In the genomic region with DNA sequence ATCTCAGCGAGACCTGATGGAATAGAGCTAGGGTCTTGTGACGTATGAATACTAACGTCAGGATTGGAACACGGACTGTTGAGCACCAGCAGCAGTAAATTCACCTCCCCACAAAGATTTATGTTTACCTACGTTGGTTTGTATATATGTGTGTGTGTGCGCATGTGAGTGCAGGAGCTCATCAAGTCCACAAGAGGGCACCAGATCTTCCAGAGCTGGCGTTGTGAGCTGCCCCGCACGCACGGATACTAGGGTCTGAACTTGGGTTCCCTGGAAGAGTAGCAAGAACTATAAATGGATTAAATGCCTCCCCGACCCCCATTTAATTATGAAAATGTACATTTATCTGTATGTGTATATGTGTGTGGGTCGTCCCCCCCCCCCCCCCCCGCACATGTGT, we compare ENCODE assay signal across 23 mouse cellular contexts. TPM values are rescaled to one million over a fixed set of nuclear protein-coding genes. Genes with fewer than 3 reads are reported as not detected.
DNase-seq lines count a peak whose midpoint lies in the region; ATAC-seq and TF ChIP-seq lines count a peak whose summit lies in the region.
"Had no signal": no experiment of that assay in that cellular context is flagged by ENCODE, and none has a peak within 500 bp of the region (broad histone marks: within the 10 kb centered on the region; RNA-seq: fewer than 3 reads in every experiment).

No protein-coding gene starts in this region.

- no peak for DNase-seq in liver, postnatal 0 days
- DNase-seq in liver: no peak
- DNase-seq in R1 (ENCODE audit: low read depth, low spot score): peak; percentile 71
- no peak for DNase-seq in embryo, embryonic 10.5 days (ENCODE audit: low spot score)
- DNase-seq in urinary bladder, postnatal 25 days (ENCODE audit: low spot score): no peak
- DNase-seq: cerebellum, postnatal 10 days; gastrocnemius, postnatal 14 days; heart, postnatal 4 days; lung, postnatal 10 days; right cerebral cortex, postnatal 25 days; thymus, postnatal 36 days had no signal

- no peak overlapping the region for H3K9ac ChIP-seq in intestine, postnatal 0 days (ENCODE audit: low read depth, low read length)
- no peak overlapping the region for H3K9ac ChIP-seq in intestine, embryonic 16.5 days (ENCODE audit: low read depth, low read length)
- no peak overlapping the region for H3K9ac ChIP-seq in liver, postnatal 0 days (replicated peaks)
- no peak overlapping the region for H3K9ac ChIP-seq in ES-Bruce4 (ENCODE audit: low read depth, poor library complexity, severe bottlenecking)
- H3K9ac ChIP-seq: embryonic facial prominence, embryonic 15.5 days; neural tube, embryonic 15.5 days had no signal

- no peak overlapping the region for H3K27ac ChIP-seq in intestine, postnatal 0 days (ENCODE audit: low read depth, low read length)
- no peak overlapping the region for H3K27ac ChIP-seq in intestine, embryonic 16.5 days (ENCODE audit: low read length)
- H3K27ac ChIP-seq in liver, postnatal 0 days (ENCODE audit: low read depth): no peak overlapping the region
- no peak overlapping the region for H3K27ac ChIP-seq in ES-Bruce4 (ENCODE audit: insufficient read depth, low read length)
- H3K27ac ChIP-seq: heart, embryonic 10.5 days; neural tube, embryonic 15.5 days had no signal

- no peaks in the 10 kb centered on the region for H3K36me3 ChIP-seq in intestine, postnatal 0 days (ENCODE audit: control insufficient read depth, insufficient read depth)
- H3K36me3 ChIP-seq in intestine, embryonic 16.5 days (ENCODE audit: control insufficient read depth, insufficient read depth, low read length): no peaks in the 10 kb centered on the region
- H3K36me3 ChIP-seq in liver, postnatal 0 days (replicated peaks; ENCODE audit: insufficient read depth, low read length): no peaks in the 10 kb centered on the region
- H3K36me3 ChIP-seq in ES-Bruce4 (ENCODE audit: control insufficient read depth, insufficient read depth, low read length, poor library complexity, severe bottlenecking): no peaks in the 10 kb centered on the region
- H3K36me3 ChIP-seq: embryonic facial prominence, embryonic 15.5 days; heart, embryonic 10.5 days; neural tube, embryonic 15.5 days had no signal

- no peak for TF ChIP-seq EP300 in liver, postnatal 0 days (IDR thresholded peaks at IDR 0.05; ENCODE audit: low read depth)
- no peak for TF ChIP-seq EP300 in ES-Bruce4 (IDR thresholded peaks at IDR 0.05; ENCODE audit: insufficient read depth, low read depth, low read length)

- TF ChIP-seq POLR2A in ES-Bruce4 (IDR thresholded peaks at IDR 0.05; ENCODE audit: insufficient read depth, low read length): no peak

- no peak for ATAC-seq in intestine, postnatal 0 days
- no peak for ATAC-seq in intestine, embryonic 16.5 days
- ATAC-seq in liver, postnatal 0 days: no peak
- ATAC-seq: Patski had no signal

- no peak overlapping the region for H3K4me2 ChIP-seq in intestine, postnatal 0 days (replicated peaks; ENCODE audit: low read depth)
- no peak overlapping the region for H3K4me2 ChIP-seq in intestine, embryonic 16.5 days (ENCODE audit: low read depth, low read length)
- H3K4me2 ChIP-seq in liver, postnatal 0 days (ENCODE audit: low read depth, low read length): no peak overlapping the region
- H3K4me2 ChIP-seq: embryonic facial prominence, embryonic 15.5 days; neural tube, embryonic 15.5 days had no signal

- 0 out of 2 replicates have a peak, but pooled peaks have one; percentile 28 for TF ChIP-seq CTCF in intestine, postnatal 0 days (IDR thresholded peaks at IDR 0.05; ENCODE audit: low read depth)
- peak; percentile 39; the same call in 1 of the 2 replicates for TF ChIP-seq CTCF in liver, postnatal 0 days (IDR thresholded peaks at IDR 0.05; ENCODE audit: low read depth)
- TF ChIP-seq CTCF in ES-Bruce4 (IDR thresholded peaks at IDR 0.05; ENCODE audit: low read depth, low read length): peak; percentile 25

- no peaks in the 10 kb centered on the region for H3K27me3 ChIP-seq in intestine, postnatal 0 days (replicated peaks; ENCODE audit: control insufficient read depth, insufficient read depth, low read length)
- no peaks in the 10 kb centered on the region for H3K27me3 ChIP-seq in intestine, embryonic 16.5 days (replicated peaks; ENCODE audit: control insufficient read depth, insufficient read depth, low read length)
- H3K27me3 ChIP-seq in liver, postnatal 0 days (ENCODE audit: insufficient read depth, low read length): no peaks in the 10 kb centered on the region
- H3K27me3 ChIP-seq in ES-Bruce4 (ENCODE audit: control insufficient read depth, insufficient read depth, low read length, poor library complexity, severe bottlenecking): no peaks in the 10 kb centered on the region
- H3K27me3 ChIP-seq: CH12.LX; embryonic facial prominence, embryonic 15.5 days; megakaryocyte, embryonic 14.5 days; neural tube, embryonic 15.5 days; Patski had no signal

- no peaks in the 10 kb centered on the region; the same call in 1 of the 2 replicates for H3K4me1 ChIP-seq in intestine, postnatal 0 days (replicated peaks; ENCODE audit: control insufficient read depth, insufficient read depth, low read length)
- peaks cover 14% of the 10 kb centered on the region for H3K4me1 ChIP-seq in intestine, embryonic 16.5 days (ENCODE audit: control insufficient read depth, insufficient read depth, low read length)
- peaks cover 31% of the 10 kb centered on the region for H3K4me1 ChIP-seq in liver, postnatal 0 days (ENCODE audit: insufficient read depth)
- no peaks in the 10 kb centered on the region for H3K4me1 ChIP-seq in ES-Bruce4 (ENCODE audit: control insufficient read depth, insufficient read depth, low read length)

- no peaks in the 10 kb centered on the region for H3K9me3 ChIP-seq in intestine, postnatal 0 days (ENCODE audit: control insufficient read depth)
- peaks cover 4% of the 10 kb centered on the region; the same call in 1 of the 2 replicates for H3K9me3 ChIP-seq in intestine, embryonic 16.5 days (ENCODE audit: control insufficient read depth, low read length)
- H3K9me3 ChIP-seq in liver, postnatal 0 days (ENCODE audit: low read length): no peaks in the 10 kb centered on the region
- H3K9me3 ChIP-seq in ES-Bruce4 (replicated peaks; ENCODE audit: control insufficient read depth, insufficient read depth, low read length, poor library complexity, severe bottlenecking): no peaks in the 10 kb centered on the region
- H3K9me3 ChIP-seq: embryonic facial prominence, embryonic 15.5 days; heart, embryonic 10.5 days; neural tube, embryonic 15.5 days had no signal

- 96% methylated on average over 12 of the region's 13 CpGs for WGBS in intestine, postnatal 0 days
- WGBS in intestine, embryonic 16.5 days: 94% methylated on average over 12 of the region's 13 CpGs
- 95% methylated on average over 11 of the region's 13 CpGs for WGBS in liver, postnatal 0 days (ENCODE audit: insufficient replicate concordance)

- no peak overlapping the region for H3K4me3 ChIP-seq in intestine, postnatal 0 days (ENCODE audit: low read depth, low read length)
- no peak overlapping the region for H3K4me3 ChIP-seq in intestine, embryonic 16.5 days (ENCODE audit: low read length)
- no peak overlapping the region for H3K4me3 ChIP-seq in liver, postnatal 0 days (ENCODE audit: low read depth, low read length)
- no peak overlapping the region for H3K4me3 ChIP-seq in ES-Bruce4 (ENCODE audit: low read depth, low read length)
- H3K4me3 ChIP-seq: embryonic facial prominence, embryonic 15.5 days; heart, embryonic 10.5 days; neural tube, embryonic 15.5 days had no signal

RNA-seq across cellular contexts. Expression of a gene that starts 12.3 kb away (rescaled TPM):
- 3.2 and 4.2 TPM in 2 replicates for polyA plus RNA-seq in intestine, postnatal 0 days (2015; fragmentation: Nextera tagmentation; extraction: Ambion mirVana)
- polyA plus RNA-seq in intestine, embryonic 16.5 days (2015; fragmentation: Nextera tagmentation; extraction: Ambion mirVana): 10.4 and 10.9 TPM in 2 replicates
- 12.0 and 12.8 TPM in 2 replicates for polyA plus RNA-seq in liver, postnatal 0 days (2015; fragmentation: Nextera tagmentation; extraction: Ambion mirVana)
- 8.9 and 9.1 TPM in 2 replicates for polyA plus RNA-seq in ES-Bruce4 (2011; ENCODE audit: insufficient read depth, insufficient read length, low read depth, missing spikeins)

RNA-seq across cellular contexts. Expression of a gene that starts 33.7 kb away (rescaled TPM):
- 0.43 TPM in 1 of 2 replicates, not detected in the other for polyA plus RNA-seq in intestine, postnatal 0 days (2015; fragmentation: Nextera tagmentation; extraction: Ambion mirVana)
- 0.57 TPM in 1 of 2 replicates, not detected in the other for polyA plus RNA-seq in intestine, embryonic 16.5 days (2015; fragmentation: Nextera tagmentation; extraction: Ambion mirVana)
- polyA plus RNA-seq in liver, postnatal 0 days (2015; fragmentation: Nextera tagmentation; extraction: Ambion mirVana): not detected in 2 replicates
- polyA plus RNA-seq in ES-Bruce4 (2011; ENCODE audit: insufficient read depth, insufficient read length, low read depth, missing spikeins): not detected in 2 replicates
- polyA plus RNA-seq: forebrain, embryonic 11.5 days; frontal cortex, adult 2 months; heart, embryonic 10.5 days; limb, embryonic 14.5 days had no signal

RNA-seq across cellular contexts. Expression of a gene that starts 52.0 kb away (rescaled TPM):
- polyA plus RNA-seq in intestine, postnatal 0 days (2015; fragmentation: Nextera tagmentation; extraction: Ambion mirVana): 17.0 TPM in 2 replicates
- 2.5 and 2.8 TPM in 2 replicates for polyA plus RNA-seq in intestine, embryonic 16.5 days (2015; fragmentation: Nextera tagmentation; extraction: Ambion mirVana)
- polyA plus RNA-seq in liver, postnatal 0 days (2015; fragmentation: Nextera tagmentation; extraction: Ambion mirVana): 2.1 and 2.4 TPM in 2 replicates
- 1.6 and 2.0 TPM in 2 replicates for polyA plus RNA-seq in ES-Bruce4 (2011; ENCODE audit: insufficient read depth, insufficient read length, low read depth, missing spikeins)
